18 mouse cellular contexts compared by ENCODE assay signal in genomic region chr13:36088168-36088567, GRCm38 (mm10). TPM values are rescaled to one million over a fixed set of nuclear protein-coding genes. Genes with fewer than 3 reads are reported as not detected.
DNase-seq lines count a peak whose midpoint lies in the region; ATAC-seq and TF ChIP-seq lines count a peak whose summit lies in the region.
"Had no signal": no experiment of that assay in that cellular context is flagged by ENCODE, and none has a peak within 500 bp of the region (broad histone marks: within the 10 kb centered on the region; RNA-seq: fewer than 3 reads in every experiment).

No protein-coding gene starts in this region.

- no peak overlapping the region for H3K4me3 ChIP-seq in lung, postnatal 0 days (ENCODE audit: low read depth, low read length)
- H3K4me3 ChIP-seq: midbrain, embryonic 12.5 days; neural tube, embryonic 15.5 days had no signal

- H3K27ac ChIP-seq in lung, postnatal 0 days (ENCODE audit: low read length): no peak overlapping the region
- H3K27ac ChIP-seq: hindbrain, embryonic 14.5 days; midbrain, embryonic 12.5 days; neural tube, embryonic 15.5 days had no signal

- no peaks in the 10 kb centered on the region for H3K36me3 ChIP-seq in lung, postnatal 0 days (ENCODE audit: insufficient read depth, low read length)

- DNase-seq in lung, postnatal 0 days (ENCODE audit: low spot score): peak; percentile 24
- DNase-seq in lung, postnatal 14 days: no peak
- peak; percentile 5 to 18 for DNase-seq in natural killer cell, adult 2 months (ENCODE audit: low spot score in 2 of 2)
- DNase-seq in kidney, adult 11 months: no peak
- no peak for DNase-seq in yolk sac, embryonic 10.5 days (ENCODE audit: low spot score)
- DNase-seq: adrenal gland, postnatal 25 days; cerebellum, adult 2 months; gastrocnemius, postnatal 10 days; heart, postnatal 10 days; kidney, adult 9 months; kidney, postnatal 36 days; layer of hippocampus, adult 9-11 months; thymus, adult 2 months had no signal

- no peak overlapping the region for H3K4me2 ChIP-seq in lung, postnatal 0 days (replicated peaks; ENCODE audit: low read depth, low read length)
- H3K4me2 ChIP-seq: hindbrain, embryonic 14.5 days; midbrain, embryonic 12.5 days; neural tube, embryonic 15.5 days had no signal

- H3K9me3 ChIP-seq in lung, postnatal 0 days (ENCODE audit: low read length): no peaks in the 10 kb centered on the region
- H3K9me3 ChIP-seq: midbrain, embryonic 12.5 days; neural tube, embryonic 15.5 days had no signal

- TF ChIP-seq CTCF in lung, postnatal 0 days (IDR thresholded peaks at IDR 0.05): no peak

- ATAC-seq in lung, postnatal 0 days: no peak
- ATAC-seq in CD4-positive, CD25-positive, alpha-beta regulatory T cell, adult 4 months: peak; percentile 97
- ATAC-seq in hematopoietic stem cell, adult 5-6 weeks (replicated peaks in 1 of 2; ENCODE audit: insufficient read depth in 1 of 2, low FRiP score in 2 of 2, low TSS enrichment in 1 of 2, low read depth in 1 of 2, poor library complexity in 2 of 2, severe bottlenecking in 2 of 2): peak; percentile 42 to 74; a peak in 2 of 4 replicates

- H3K9ac ChIP-seq in lung, postnatal 0 days (replicated peaks; ENCODE audit: low read depth): no peak overlapping the region
- H3K9ac ChIP-seq: hindbrain, embryonic 14.5 days; midbrain, embryonic 12.5 days; neural tube, embryonic 15.5 days had no signal

- no peak for TF ChIP-seq EP300 in lung, postnatal 0 days (IDR thresholded peaks at IDR 0.05)

- H3K27me3 ChIP-seq in lung, postnatal 0 days (replicated peaks; ENCODE audit: insufficient read depth, low read length): no peaks in the 10 kb centered on the region
- H3K27me3 ChIP-seq: midbrain, embryonic 12.5 days; neural tube, embryonic 15.5 days had no signal

- H3K4me1 ChIP-seq in lung, postnatal 0 days (ENCODE audit: insufficient read depth, low read depth, low read length): no peaks in the 10 kb centered on the region
- H3K4me1 ChIP-seq: midbrain, embryonic 12.5 days had no signal

- WGBS in lung, postnatal 0 days: 67% methylated on average over 4 of the region's 4 CpGs

RNA-seq across cellular contexts. Expression of gene Fars2, which starts 29.0 kb away (rescaled TPM):
- polyA plus RNA-seq in lung, postnatal 0 days (2015; fragmentation: Nextera tagmentation; extraction: Ambion mirVana): 32.9 and 33.2 TPM in 2 replicates
- polyA plus RNA-seq in CD4-positive, CD25-positive, alpha-beta regulatory T cell, adult 4 months (2017; shearing (Covaris generic)): 10 to 100 TPM; 37.6 to 44.7 TPM
- 62.8 and 80.1 TPM in 2 replicates for total RNA-seq in hematopoietic stem cell, adult 5-6 weeks (2017)

RNA-seq across cellular contexts. Expression of gene Lyrm4, which starts 29.2 kb away (rescaled TPM):
- polyA plus RNA-seq in lung, postnatal 0 days (2015; fragmentation: Nextera tagmentation; extraction: Ambion mirVana): 23.5 and 26.7 TPM in 2 replicates
- polyA plus RNA-seq in CD4-positive, CD25-positive, alpha-beta regulatory T cell, adult 4 months (2017; shearing (Covaris generic)): 10 to 100 TPM; 33.2 to 39.2 TPM
- total RNA-seq in hematopoietic stem cell, adult 5-6 weeks (2017): 10.4 and 18.3 TPM in 2 replicates

Comparison
In these comparisons a context has a peak if more than half of its experiments do, and no peak if none do; other contexts are left out.
1. DNase-seq: peak in lung, postnatal 0 days (single experiment) and natural killer cell, adult 2 months (2 of 2); none in lung, postnatal 14 days (single experiment), kidney, adult 11 months (single experiment) and yolk sac, embryonic 10.5 days (single experiment).